13 mouse cellular contexts compared by ENCODE assay signal in the genomic region with DNA sequence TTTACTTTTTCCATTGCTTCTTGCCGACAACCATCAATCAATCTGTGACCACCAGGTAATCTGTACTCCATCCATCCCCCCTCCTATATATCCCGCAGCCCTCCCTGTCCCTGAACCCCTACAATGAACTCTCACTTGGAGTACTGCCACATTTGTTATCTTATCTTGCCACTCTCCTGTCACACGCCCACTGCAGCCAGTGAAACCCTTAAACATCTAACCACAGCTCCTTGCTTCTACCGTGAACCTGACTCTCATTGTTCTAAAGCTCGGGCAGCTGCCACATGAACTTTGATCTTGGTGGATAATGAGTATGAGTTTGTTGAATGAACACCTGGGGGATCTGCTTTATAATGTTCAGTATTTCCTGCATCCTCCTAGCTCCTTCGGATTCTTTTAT.
"Had no signal": no experiment of that assay in that cellular context is flagged by ENCODE, and none has a peak within 500 bp of the region (broad histone marks: within the 10 kb centered on the region; RNA-seq: fewer than 3 reads in every experiment).

No protein-coding gene starts in this region.

- H3K27me3 ChIP-seq: liver, embryonic 15.5 days; midbrain, embryonic 13.5 days; stomach, embryonic 15.5 days had no signal

- H3K4me3 ChIP-seq: left cerebral cortex, adult 2 months; limb, embryonic 10.5 days; liver, embryonic 15.5 days; midbrain, embryonic 13.5 days; stomach, embryonic 15.5 days had no signal

- H3K4me2 ChIP-seq: liver, embryonic 11.5 days; liver, embryonic 15.5 days; midbrain, embryonic 13.5 days; stomach, embryonic 15.5 days had no signal

- H3K36me3 ChIP-seq: limb, embryonic 10.5 days; liver, embryonic 15.5 days; midbrain, embryonic 13.5 days; stomach, embryonic 15.5 days had no signal

- H3K9me3 ChIP-seq: limb, embryonic 10.5 days; liver, embryonic 15.5 days; midbrain, embryonic 13.5 days; stomach, embryonic 15.5 days had no signal

- H3K4me1 ChIP-seq: liver, embryonic 15.5 days; stomach, embryonic 15.5 days had no signal

- ATAC-seq: hindbrain, postnatal 0 days; lung, postnatal 0 days; midbrain, embryonic 13.5 days had no signal

- DNase-seq: kidney, adult 9 months; kidney, postnatal 14 days; lung, adult 2 months; lung, postnatal 36 days; spleen, adult 18-20 months had no signal

- H3K27ac ChIP-seq: hindbrain, postnatal 0 days; left cerebral cortex, adult 2 months; limb, embryonic 10.5 days; liver, embryonic 15.5 days; midbrain, embryonic 13.5 days; stomach, embryonic 15.5 days had no signal

- H3K9ac ChIP-seq: liver, embryonic 15.5 days; midbrain, embryonic 13.5 days; stomach, embryonic 15.5 days had no signal
